Mouse (Mus musculus) bone marrow macrophage, adult 2 months (primary cell): ENCODE measurements around the gene Rdh11.

ENCODE experiments used
- CTCF ChIP-seq: IDR thresholded peaks from 2 replicates; pipeline ENCODE4 v1.5.1; 2012; ENCODE audit warnings: low read depth, mild to moderate bottlenecking, low read length, moderate library complexity
- POLR2A ChIP-seq: IDR thresholded peaks from 2 replicates; pipeline ENCODE4 v1.6.1; 2012; ENCODE audit warnings: mild to moderate bottlenecking, low read depth, low read length, borderline replicate concordance

DNA sequence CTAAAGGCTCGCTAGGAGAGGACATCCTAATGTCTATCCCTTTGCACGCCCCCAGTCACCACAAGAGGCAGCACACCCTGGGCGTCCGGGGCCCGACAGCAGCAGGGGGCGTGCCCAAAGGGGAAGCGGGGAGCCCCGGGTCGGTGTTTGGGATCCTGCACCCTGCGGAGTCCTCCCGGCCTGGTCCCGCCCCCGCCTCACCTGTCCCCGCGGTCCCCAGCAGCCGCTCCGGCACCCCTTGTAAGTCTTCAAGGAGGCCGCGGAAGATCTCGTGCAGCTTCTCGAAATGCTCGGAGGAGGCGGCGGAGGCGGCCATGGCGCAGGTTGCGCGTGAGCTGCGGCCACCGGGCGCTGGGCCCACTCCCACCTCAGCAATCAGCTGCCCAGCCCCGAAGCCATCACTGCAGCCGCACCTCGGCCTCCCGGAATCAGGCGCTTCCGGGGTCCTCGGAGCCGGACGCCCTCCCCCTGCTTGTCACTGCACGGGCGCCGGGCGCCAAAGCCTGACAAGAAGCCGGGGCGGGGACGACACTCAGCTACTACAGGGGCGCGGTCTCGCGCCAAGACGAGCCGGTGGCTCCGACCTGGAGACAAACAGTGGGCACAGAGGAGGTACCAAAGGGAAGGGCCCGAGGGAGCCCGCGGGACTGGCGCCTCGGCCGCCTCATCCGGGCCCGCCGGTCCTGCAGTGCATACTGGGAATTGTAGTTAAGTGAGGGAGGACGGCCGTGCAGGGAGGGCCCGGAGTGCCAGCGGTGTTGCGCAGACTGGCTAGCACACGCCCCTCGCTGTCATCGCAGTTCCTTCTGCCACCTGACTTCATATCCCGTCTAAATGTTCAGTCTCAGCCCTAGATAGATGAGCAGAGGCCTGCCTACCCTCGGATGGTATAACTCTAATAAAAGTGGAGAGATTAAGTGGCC lies 19.8 kb downstream of the Rdh11 start, which contains the start of gene Vti1b:
- TF ChIP-seq POLR2A (no peak), CTCF (no peak)
